9 mouse cellular contexts compared by ENCODE assay signal in the genomic region with DNA sequence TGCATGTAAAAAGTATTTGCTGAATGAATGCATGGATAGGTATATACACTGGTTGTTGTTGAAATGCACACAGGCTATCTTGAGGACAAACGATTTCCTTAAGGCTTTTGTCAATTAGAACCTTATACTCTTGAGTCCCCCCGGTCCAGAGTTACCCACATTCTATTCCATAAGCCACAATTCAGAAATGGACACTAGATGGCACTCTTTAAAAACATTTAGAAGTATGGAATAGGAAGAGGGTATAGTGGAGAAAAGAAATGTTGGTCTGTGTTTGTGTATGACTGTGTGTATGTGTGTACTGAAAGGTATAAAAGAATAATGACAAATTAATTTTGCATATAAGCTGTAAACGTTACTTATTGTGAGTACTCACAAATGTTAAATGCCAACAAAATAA. TPM values are rescaled to one million over a fixed set of nuclear protein-coding genes. Genes with fewer than 3 reads are reported as not detected.
DNase-seq lines count a peak whose midpoint lies in the region; ATAC-seq and TF ChIP-seq lines count a peak whose summit lies in the region.
"Had no signal": no experiment of that assay in that cellular context is flagged by ENCODE, and none has a peak within 500 bp of the region (broad histone marks: within the 10 kb centered on the region; RNA-seq: fewer than 3 reads in every experiment).

No protein-coding gene starts in this region.

- peaks cover 6% of the 10 kb centered on the region for H3K4me1 ChIP-seq in forebrain, embryonic 16.5 days (replicated peaks; ENCODE audit: control insufficient read depth, insufficient read depth, low read length)
- 0 out of 2 replicates have a peak, but pooled peaks cover 2% of the 10 kb centered on the region for H3K4me1 ChIP-seq in heart, embryonic 12.5 days (replicated peaks)
- H3K4me1 ChIP-seq: embryonic facial prominence, embryonic 13.5 days had no signal

- H3K4me3 ChIP-seq in layer of hippocampus, adult 2 months, result no peak overlapping the region
- H3K4me3 ChIP-seq in forebrain, embryonic 16.5 days (replicated peaks; ENCODE audit: low read length), result no peak overlapping the region
- H3K4me3 ChIP-seq in heart, embryonic 12.5 days, result no peak overlapping the region
- H3K4me3 ChIP-seq: embryonic facial prominence, embryonic 13.5 days had no signal

- no peak overlapping the region for H3K9ac ChIP-seq in forebrain, embryonic 16.5 days (replicated peaks; ENCODE audit: low read depth, low read length)
- H3K9ac ChIP-seq in heart, embryonic 12.5 days, result no peak overlapping the region
- H3K9ac ChIP-seq: embryonic facial prominence, embryonic 13.5 days had no signal

- ATAC-seq in Patski, result peak; percentile 86
- peak; percentile 86 for ATAC-seq in forebrain, embryonic 16.5 days
- ATAC-seq in heart, embryonic 12.5 days (ENCODE audit: insufficient number of reproducible peaks, low FRiP score), result no peak

- H3K27me3 ChIP-seq in Patski, result no peaks in the 10 kb centered on the region
- H3K27me3 ChIP-seq in forebrain, embryonic 16.5 days (replicated peaks; ENCODE audit: control insufficient read depth, insufficient read depth, low read length), result no peaks in the 10 kb centered on the region
- no peaks in the 10 kb centered on the region for H3K27me3 ChIP-seq in heart, embryonic 12.5 days (replicated peaks)
- H3K27me3 ChIP-seq: embryonic facial prominence, embryonic 13.5 days had no signal

- peaks cover 8% of the 10 kb centered on the region; the same call in 1 of the 2 replicates for H3K36me3 ChIP-seq in forebrain, embryonic 16.5 days (ENCODE audit: control insufficient read depth, insufficient read depth)
- H3K36me3 ChIP-seq in heart, embryonic 12.5 days, result peaks cover 26% of the 10 kb centered on the region

- peak; percentile 77 for TF ChIP-seq CTCF in layer of hippocampus, adult 2 months (conservative IDR thresholded peaks at IDR 0.05)
- TF ChIP-seq CTCF in Patski (IDR thresholded peaks at IDR 0.05), result peak; percentile 64

- CTCF ChIA-PET in Patski (lab: Charles Lee), result interaction anchor here (0.6 to 2.5 kb wide), 16 partner anchors 8 to 362 kb away, joined by 3 to 10 read pairs (median 3); no protein-coding TSS in a partner anchor

- no peak overlapping the region for H3K27ac ChIP-seq in layer of hippocampus, adult 2 months
- H3K27ac ChIP-seq in forebrain, embryonic 16.5 days (ENCODE audit: low read length), result no peak overlapping the region
- H3K27ac ChIP-seq in heart, embryonic 12.5 days (ENCODE audit: poor library complexity, severe bottlenecking), result no peak overlapping the region
- H3K27ac ChIP-seq: embryonic facial prominence, embryonic 13.5 days had no signal

- no peaks in the 10 kb centered on the region for H3K9me3 ChIP-seq in forebrain, embryonic 16.5 days (ENCODE audit: control insufficient read depth, low read length)
- H3K9me3 ChIP-seq in heart, embryonic 12.5 days (replicated peaks), result no peaks in the 10 kb centered on the region
- H3K9me3 ChIP-seq: embryonic facial prominence, embryonic 13.5 days had no signal

- no peak for DNase-seq in layer of hippocampus, adult 2 months (ENCODE audit: low spot score in 2 of 2)
- DNase-seq in layer of hippocampus, postnatal 25 days (ENCODE audit: extremely low spot score in 1 of 2, low spot score in 1 of 2), result no peak
- peak; percentile 20 for DNase-seq in Patski (ENCODE audit: low read depth, low spot score)
- peak; percentile 17 for DNase-seq in lung, postnatal 10 days
- no peak for DNase-seq in urinary bladder, postnatal 10 days (ENCODE audit: low spot score)
- DNase-seq in thymus, postnatal 14 days, result no peak

- POLR2A ChIA-PET in Patski (lab: Charles Lee), result no interaction called here

- WGBS in forebrain, embryonic 16.5 days, result 74% methylated on average over 3 of the region's 3 CpGs
- 65% methylated on average over 3 of the region's 3 CpGs for WGBS in heart, embryonic 12.5 days

- in situ Hi-C loops in Patski (cut with MboI; ENCODE audit: low pct_unique_long_range_greater_than_20kb), result no loop called here

- no peak overlapping the region for H3K4me2 ChIP-seq in forebrain, embryonic 16.5 days (ENCODE audit: low read length)
- H3K4me2 ChIP-seq in heart, embryonic 12.5 days, result no peak overlapping the region
- H3K4me2 ChIP-seq: embryonic facial prominence, embryonic 13.5 days had no signal

RNA-seq across cellular contexts. Expression of gene Ints12, which starts 5.8 kb away (rescaled TPM):
- total RNA-seq in layer of hippocampus, adult 2 months (2021), result 10 to 100 TPM; 10.0 to 10.8 TPM
- total RNA-seq in layer of hippocampus, postnatal 25 days (2021), result 10 to 100 TPM; 11.0 to 14.8 TPM
- 25.7 TPM for polyA plus RNA-seq in Patski (2021)
- polyA plus RNA-seq in forebrain, embryonic 16.5 days (2015; fragmentation: Nextera tagmentation; extraction: Ambion mirVana), result 17.0 and 22.9 TPM in 2 replicates
- polyA plus RNA-seq in heart, embryonic 12.5 days (2016; fragmentation: Nextera tagmentation; extraction: Ambion mirVana), result 14.3 and 15.0 TPM in 2 replicates

RNA-seq across cellular contexts. Expression of gene Gstcd, which starts 6.0 kb away (rescaled TPM):
- total RNA-seq in layer of hippocampus, adult 2 months (2021), result 10 to 100 TPM in 1 of 2 experiments, 1 to 10 TPM in 1; 7.3 to 10.1 TPM
- 1 to 10 TPM; 8.1 to 9.1 TPM for total RNA-seq in layer of hippocampus, postnatal 25 days (2021)
- 26.3 TPM for polyA plus RNA-seq in Patski (2021)
- 4.2 and 4.5 TPM in 2 replicates for polyA plus RNA-seq in forebrain, embryonic 16.5 days (2015; fragmentation: Nextera tagmentation; extraction: Ambion mirVana)
- polyA plus RNA-seq in heart, embryonic 12.5 days (2016; fragmentation: Nextera tagmentation; extraction: Ambion mirVana), result 4.9 and 5.0 TPM in 2 replicates

Comparison
In these comparisons a context has a peak if more than half of its experiments do, and no peak if none do; other contexts are left out.
1. DNase-seq: peak in Patski (single experiment) and lung, postnatal 10 days (single experiment); none in layer of hippocampus, adult 2 months (0 of 2), layer of hippocampus, postnatal 25 days (0 of 2), urinary bladder, postnatal 10 days (single experiment) and thymus, postnatal 14 days (single experiment).